Mouse (Mus musculus) forebrain, embryonic 16.5 days (tissue): Measurements from ENCODE around the gene Slc34a3. TPM values are rescaled to one million over a fixed set of nuclear protein-coding genes. Genes with fewer than 3 reads are reported as not detected.

Experiments used
- ATAC-seq: fragments of 200-750 bp; cut with Nextera tagmentation; 2 replicates; pipeline ENCODE4 v1.8.0; 2017; ENCODE audit warnings: mild to moderate bottlenecking, moderate library complexity
- H3K27ac ChIP-seq: fragments of 300-500 bp; sonication (generic); 2 replicates; pipeline ENCODE4 v1.5.1; 2014; ENCODE audit warnings: low read length, control low read depth
- H3K27me3 ChIP-seq: fragments of 300-500 bp; sonication (generic); replicated peaks from 2 replicates; pipeline ENCODE4 v1.6.1; 2014; ENCODE audit warnings: low read length; ENCODE audit not compliant: control insufficient read depth, insufficient read depth
- H3K36me3 ChIP-seq: fragments of 300-500 bp; sonication (generic); 2 replicates; pipeline ENCODE4 v1.6.1; 2014; ENCODE audit not compliant: control insufficient read depth, insufficient read depth
- H3K4me1 ChIP-seq: fragments of 300-500 bp; sonication (generic); replicated peaks from 2 replicates; pipeline ENCODE4 v1.6.1; 2014; ENCODE audit warnings: low read length; ENCODE audit not compliant: control insufficient read depth, insufficient read depth
- H3K4me2 ChIP-seq: fragments of 300-500 bp; sonication (generic); 2 replicates; pipeline ENCODE4 v1.6.1; 2014; ENCODE audit warnings: mild to moderate bottlenecking, low read length, control low read depth
- H3K4me3 ChIP-seq: fragments of 300-500 bp; sonication (generic); replicated peaks from 2 replicates; pipeline ENCODE4 v1.5.1; 2014; ENCODE audit warnings: mild to moderate bottlenecking, low read length, control low read depth
- H3K9ac ChIP-seq: fragments of 300-500 bp; sonication (generic); replicated peaks from 2 replicates; pipeline ENCODE4 v1.6.1; 2014; ENCODE audit warnings: low read depth, low read length, control low read depth
- H3K9me3 ChIP-seq: fragments of 300-500 bp; sonication (generic); 2 replicates; pipeline ENCODE4 v1.6.1; 2016; ENCODE audit warnings: low read length; ENCODE audit not compliant: control insufficient read depth
- WGBS: fragments of 180-500 bp; shearing (Covaris S2); extraction: QIAGEN DNeasy Blood & Tissue Kit; methylation state at CpG from one replicate; pipeline ENCODE4 v1.1.7; 2014; 5-methylcytosine and 5-hydroxymethylcytosine counted together
- polyA plus RNA-seq: library from polyadenylated mRNA; unstranded; fragments of >200 nt; fragmentation: Nextera tagmentation; extraction: Ambion mirVana; gene quantifications from 2 replicates; pipeline ENCODE4 v1.2.1, GENCODE M21; 2015

Slc34a3 gene
- polyA plus RNA-seq, 1 experiment from 2014 or later, result not detected

DNA sequence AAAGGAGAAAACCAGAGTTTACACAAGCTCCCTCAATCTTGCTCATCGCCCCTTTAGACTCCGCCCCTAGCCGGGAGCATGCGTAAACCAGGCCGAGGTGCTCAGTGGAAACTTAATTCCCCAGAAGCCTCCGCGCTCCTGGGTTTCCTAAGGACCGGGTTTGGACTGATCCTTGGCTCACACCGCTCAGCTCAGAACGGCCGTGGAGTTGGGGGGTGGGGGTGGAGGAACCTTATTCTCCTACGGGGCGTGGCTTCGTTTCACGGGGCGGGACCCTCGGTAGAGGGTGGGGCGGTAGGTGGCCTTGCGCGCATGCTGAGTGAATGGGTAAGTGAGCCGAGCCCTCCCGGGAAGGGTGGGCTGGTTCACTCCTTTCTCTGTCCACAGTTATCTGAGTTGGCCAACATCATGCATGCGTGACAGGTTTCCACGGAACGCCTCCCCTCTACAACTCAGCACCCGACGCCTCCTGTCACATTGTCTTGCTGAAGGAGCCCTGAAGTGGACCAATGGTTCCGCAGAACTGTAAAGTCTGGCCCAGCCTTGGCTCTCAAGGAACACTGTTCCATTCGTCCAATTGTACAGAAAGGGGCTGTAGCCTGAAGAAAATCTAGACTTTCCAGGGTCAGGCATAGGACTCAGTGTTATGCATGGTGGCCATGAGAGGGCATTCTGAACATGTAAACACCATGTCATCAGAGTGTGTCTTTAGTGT is 6.7 kb upstream of the Slc34a3 start:
- Histone ChIP-seq H3K9ac (peak overlapping the region; percentile 73), H3K4me2 (peak overlapping the region; percentile 67), H3K27ac (peak overlapping the region; percentile 73), H3K4me1 (peaks cover 30% of the 10 kb centered on the region), H3K4me3 (peak overlapping the region; percentile 71), H3K36me3 (no peaks in the 10 kb centered on the region), H3K27me3 (no peaks in the 10 kb centered on the region), H3K9me3 (no peaks in the 10 kb centered on the region)
- ATAC-seq, result peak; percentile 86
- WGBS, result under 1% methylated on average over 29 of the region's 29 CpGs

- 49% methylated on average over 8 of the region's 8 CpGs for WGBS
- H3K36me3 ChIP-seq, result no peaks in the 10 kb centered on the region
- H3K4me3 ChIP-seq, result peak overlapping the region; percentile 71
- peaks cover 30% of the 10 kb centered on the region for H3K4me1 ChIP-seq
- H3K9me3 ChIP-seq, result no peaks in the 10 kb centered on the region
- H3K27ac ChIP-seq, result peak overlapping the region; percentile 73; the same call in 1 of the 2 replicates
- no peak overlapping the region; the same call in 1 of the 2 replicates for H3K9ac ChIP-seq
- H3K4me2 ChIP-seq, result peak overlapping the region; percentile 67
- ATAC-seq, result peak; percentile 11
- H3K27me3 ChIP-seq, result no peaks in the 10 kb centered on the region
Observed at GRCm38 (mm10) chr2:25240310-25240709, 6.1 kb upstream of the Slc34a3 start.

GRCm38 (mm10) chr2:25239766-25240165 is 5.6 kb upstream of the Slc34a3 start:
- Histone ChIP-seq H3K4me1 (peaks cover 30% of the 10 kb centered on the region), H3K27me3 (no peaks in the 10 kb centered on the region), H3K4me3 (no peak overlapping the region), H3K36me3 (no peaks in the 10 kb centered on the region), H3K9ac (no peak overlapping the region), H3K4me2 (no peak overlapping the region), H3K27ac (no peak overlapping the region), H3K9me3 (no peaks in the 10 kb centered on the region)
- ATAC-seq, result no peak
- 89% methylated on average over 3 of the region's 3 CpGs for WGBS

- H3K9me3 ChIP-seq, result no peaks in the 10 kb centered on the region
- H3K27ac ChIP-seq, result no peak overlapping the region
- H3K36me3 ChIP-seq, result no peaks in the 10 kb centered on the region
- ATAC-seq, result no peak
- peaks cover 2% of the 10 kb centered on the region; the same call in 1 of the 2 replicates for H3K27me3 ChIP-seq
- no peak overlapping the region for H3K4me2 ChIP-seq
- peaks cover 23% of the 10 kb centered on the region for H3K4me1 ChIP-seq
- H3K9ac ChIP-seq, result no peak overlapping the region
- no peak overlapping the region for H3K4me3 ChIP-seq
Observed at GRCm38 (mm10) chr2:25238106-25238505, 3.9 kb upstream of the Slc34a3 start.

DNA sequence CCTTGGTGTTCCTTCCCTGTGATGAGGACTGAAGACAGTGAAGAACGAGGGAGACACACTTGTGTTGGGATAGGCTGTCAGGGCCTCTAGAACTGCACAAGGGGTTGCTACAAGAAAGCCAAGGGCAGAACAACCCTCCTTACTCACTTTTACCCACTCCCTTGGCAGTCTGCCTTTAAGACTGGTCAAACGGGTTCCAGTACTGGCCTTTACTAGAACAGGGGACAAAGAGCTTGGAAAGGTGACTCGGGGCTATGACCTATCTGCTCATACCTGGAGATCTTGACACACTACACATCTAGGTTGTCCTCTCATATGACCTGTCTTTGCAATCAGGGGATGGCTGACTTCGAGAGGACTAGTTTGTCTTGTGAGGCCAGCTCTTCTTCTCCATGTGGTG is 3.4 kb upstream of the Slc34a3 start:
- Histone ChIP-seq H3K4me1 (peaks cover 17% of the 10 kb centered on the region), H3K27me3 (peaks cover 2% of the 10 kb centered on the region; the same call in 1 of the 2 replicates), H3K27ac (no peak overlapping the region), H3K9ac (no peak overlapping the region), H3K4me2 (no peak overlapping the region), H3K9me3 (no peaks in the 10 kb centered on the region), H3K4me3 (no peak overlapping the region), H3K36me3 (no peaks in the 10 kb centered on the region)
- ATAC-seq, result no peak
- WGBS, result 74% methylated on average over 4 of the region's 4 CpGs

GRCm38 (mm10) chr2:25236614-25237013 is 2.5 kb upstream of the Slc34a3 start, which contains the start of gene Rnf224:
TSS of gene Rnf224 (minus strand) at chr2:25236787.
- Histone ChIP-seq H3K27me3 (peaks cover 2% of the 10 kb centered on the region; the same call in 1 of the 2 replicates), H3K36me3 (no peaks in the 10 kb centered on the region), H3K9me3 (no peaks in the 10 kb centered on the region), H3K4me3 (no peak within 1 kb of the TSS), H3K4me1 (peaks cover 15% of the 10 kb centered on the region), H3K4me2 (no peak within 1 kb of the TSS), H3K9ac (no peak within 1 kb of the TSS), H3K27ac (no peak within 1 kb of the TSS)
- no peak for ATAC-seq
- 44% methylated on average over 8 of the region's 8 CpGs for WGBS

- H3K4me1 ChIP-seq, result no peaks in the 10 kb centered on the region
- no peak for ATAC-seq
- no peak overlapping the region for H3K4me2 ChIP-seq
- peaks cover 2% of the 10 kb centered on the region; the same call in 1 of the 2 replicates for H3K27me3 ChIP-seq
- WGBS, result 78% methylated on average over 5 of the region's 5 CpGs
- H3K27ac ChIP-seq, result no peak overlapping the region
- no peaks in the 10 kb centered on the region for H3K9me3 ChIP-seq
- no peak overlapping the region for H3K4me3 ChIP-seq
- no peak overlapping the region for H3K9ac ChIP-seq
- no peaks in the 10 kb centered on the region for H3K36me3 ChIP-seq
Observed at GRCm38 (mm10) chr2:25234551-25235220, 522 bp upstream of the Slc34a3 start.

GRCm38 (mm10) chr2:25233421-25233820 is 743 bp downstream of the Slc34a3 start:
- H3K27ac ChIP-seq, result no peak overlapping the region
- 76% methylated on average over 4 of the region's 4 CpGs for WGBS

DNA sequence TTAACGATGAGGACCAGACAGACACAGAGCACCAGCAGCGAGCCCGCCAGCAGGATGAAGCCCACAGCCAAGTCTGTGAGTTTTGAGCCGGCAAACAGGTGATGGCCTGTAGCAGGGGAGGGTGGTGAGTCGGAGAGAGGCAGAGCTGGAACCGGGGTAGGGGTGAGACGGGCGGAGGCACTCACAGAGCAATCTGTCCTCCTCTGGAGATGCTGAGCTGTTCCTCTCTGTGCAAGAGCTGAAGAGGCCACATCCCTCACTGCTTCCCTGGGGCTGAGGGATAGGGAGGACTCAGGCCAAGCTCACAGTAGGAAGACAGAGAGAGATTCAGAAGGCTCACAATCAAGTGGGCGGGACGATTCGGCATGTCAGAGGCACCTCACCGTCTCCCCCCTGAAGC is 3.1 kb downstream of the Slc34a3 start:
- no peaks in the 10 kb centered on the region for H3K36me3 ChIP-seq
- 0 out of 2 replicates have a peak, but pooled peaks cover 3% of the 10 kb centered on the region for H3K4me1 ChIP-seq
- no peak overlapping the region for H3K9ac ChIP-seq
- ATAC-seq, result no peak
- H3K27me3 ChIP-seq, result peaks cover 2% of the 10 kb centered on the region; the same call in 1 of the 2 replicates
- H3K27ac ChIP-seq, result no peak overlapping the region
- no peak overlapping the region for H3K4me3 ChIP-seq
- no peaks in the 10 kb centered on the region for H3K9me3 ChIP-seq
- no peak overlapping the region for H3K4me2 ChIP-seq
- WGBS, result 49% methylated on average over 12 of the region's 12 CpGs

More at GRCm38 (mm10) chr2:25233421-25233820, 743 bp downstream of the Slc34a3 start:
- Histone ChIP-seq H3K4me3 (no peak overlapping the region), H3K4me1 (0 out of 2 replicates have a peak, but pooled peaks cover 3% of the 10 kb centered on the region), H3K9ac (no peak overlapping the region), H3K36me3 (no peaks in the 10 kb centered on the region), H3K27me3 (peaks cover 2% of the 10 kb centered on the region; the same call in 1 of the 2 replicates), H3K4me2 (no peak overlapping the region), H3K9me3 (no peaks in the 10 kb centered on the region)
- ATAC-seq, result no peak
